Mouse (Mus musculus) midbrain, postnatal 0 days (tissue): Measurements from ENCODE around the gene Phf7. TPM values are rescaled to one million over a fixed set of nuclear protein-coding genes. Genes with fewer than 3 reads are reported as not detected.
A peak's percentile ranks its signal among the peaks of the same experiment; 100 is the strongest.

Experiments
- ATAC-seq: fragments of 200-750 bp; cut with Nextera tagmentation; 2 replicates; pipeline ENCODE4 v1.8.0; 2017; ENCODE audit warnings: moderate number of reproducible peaks, mild to moderate bottlenecking, moderate TSS enrichment, moderate library complexity; ENCODE audit not compliant: low FRiP score
- DNase-seq: peaks from one replicate; pipeline ENCODE4 v3.0.0-alpha.2; 2015; ENCODE audit warnings: low spot score
- H3K27ac ChIP-seq: fragments of 300-500 bp; sonication (generic); 2 replicates; pipeline ENCODE4 v1.5.1; 2014; ENCODE audit warnings: low read depth, mild to moderate bottlenecking, low read length, mixed read lengths
- H3K27me3 ChIP-seq: fragments of 300-500 bp; sonication (generic); 2 replicates; pipeline ENCODE4 v1.6.1; 2014; ENCODE audit warnings: low read length, control low read depth, mixed read lengths; ENCODE audit not compliant: insufficient read depth
- H3K36me3 ChIP-seq: fragments of 300-500 bp; sonication (generic); 2 replicates; pipeline ENCODE4 v1.6.1; 2014; ENCODE audit warnings: low read length, control low read depth, mixed read lengths; ENCODE audit not compliant: insufficient read depth
- H3K4me1 ChIP-seq: fragments of 300-500 bp; sonication (generic); 2 replicates; pipeline ENCODE4 v1.6.1; 2014; ENCODE audit warnings: mild to moderate bottlenecking, control low read depth, antibody characterized with exemption, low read length, mixed read lengths; ENCODE audit not compliant: insufficient read depth
- H3K4me2 ChIP-seq: fragments of 300-500 bp; sonication (generic); 2 replicates; pipeline ENCODE4 v1.6.1; 2014; ENCODE audit warnings: low read depth, mild to moderate bottlenecking, low read length, mixed read lengths; ENCODE audit not compliant: poor library complexity, severe bottlenecking
- H3K4me3 ChIP-seq: fragments of 300-500 bp; sonication (generic); 2 replicates; pipeline ENCODE4 v1.5.1; 2014; ENCODE audit warnings: low read depth, mild to moderate bottlenecking, low read length, moderate library complexity
- H3K9ac ChIP-seq: fragments of 300-500 bp; sonication (generic); replicated peaks from 2 replicates; pipeline ENCODE4 v1.6.1; 2014; ENCODE audit warnings: mild to moderate bottlenecking, low read length, moderate library complexity, mixed read lengths; ENCODE audit not compliant: poor library complexity, severe bottlenecking
- H3K9me3 ChIP-seq: fragments of 300-500 bp; sonication (generic); 2 replicates; pipeline ENCODE4 v1.6.1; 2016; ENCODE audit warnings: low read length, control low read depth
- CTCF ChIP-seq: IDR thresholded peaks from 2 replicates; pipeline ENCODE4 v1.5.1; 2016; ENCODE audit warnings: antibody characterized with exemption, mild to moderate bottlenecking
- WGBS: fragments of 180-500 bp; shearing (Covaris S2); extraction: QIAGEN DNeasy Blood & Tissue Kit; methylation state at CpG from one replicate; pipeline ENCODE4 v1.1.7; 2014; 5-methylcytosine and 5-hydroxymethylcytosine counted together
- polyA plus RNA-seq: library from polyadenylated mRNA; unstranded; fragments of >200 nt; fragmentation: Nextera tagmentation; extraction: Ambion mirVana; gene quantifications from 2 replicates; pipeline ENCODE4 v1.2.1, GENCODE M21; 2015
- total RNA-seq: library from RNA; depleted of rRNA; stranded (reverse); fragments of >200 nt; gene quantifications from 2 replicates; pipeline ENCODE4 v1.2.3, GENCODE M21; 2014

Phf7 gene
- total and polyA plus RNA-seq, 2 experiments from 2014 or later: 4.4 to 8.7 TPM

- Histone ChIP-seq H3K9ac (peak overlapping the region; percentile 92), H3K4me3 (peak overlapping the region; percentile 86), H3K4me2 (peak overlapping the region; percentile 85), H3K4me1 (peaks cover 10% of the 10 kb centered on the region), H3K27me3 (no peaks in the 10 kb centered on the region), H3K9me3 (no peaks in the 10 kb centered on the region), H3K27ac (peak overlapping the region; percentile 95), H3K36me3 (peaks cover 24% of the 10 kb centered on the region)
- ATAC-seq (0 out of 2 replicates have a peak, but pooled peaks have one; percentile 6), DNase-seq (peak; percentile 47)
- 19% methylated on average over 38 of the region's 38 CpGs for WGBS
- TF ChIP-seq CTCF: no peak
Measured at GRCm38 (mm10) chr14:31250222-31251083, 664 bp downstream of the Phf7 start.

GRCm38 (mm10) chr14:31248396-31248795 is 2.7 kb downstream of the Phf7 start:
- Histone ChIP-seq H3K4me2 (no peak overlapping the region), H3K4me3 (no peak overlapping the region), H3K9ac (no peak overlapping the region), H3K27me3 (no peaks in the 10 kb centered on the region), H3K27ac (no peak overlapping the region), H3K4me1 (peaks cover 10% of the 10 kb centered on the region), H3K9me3 (no peaks in the 10 kb centered on the region), H3K36me3 (peaks cover 6% of the 10 kb centered on the region; the same call in 1 of the 2 replicates)
- DNase-seq (no peak), ATAC-seq (no peak)
- TF ChIP-seq CTCF: no peak
- WGBS: 94% methylated on average over 6 of the region's 6 CpGs

- H3K4me2 ChIP-seq: no peak overlapping the region
- no peaks in the 10 kb centered on the region for H3K9me3 ChIP-seq
- no peak for DNase-seq
- no peak overlapping the region for H3K27ac ChIP-seq
- 93% methylated on average over 1 of the region's 1 CpGs for WGBS
- H3K36me3 ChIP-seq: no peaks in the 10 kb centered on the region
- H3K4me3 ChIP-seq: no peak overlapping the region
- no peaks in the 10 kb centered on the region for H3K27me3 ChIP-seq
- H3K9ac ChIP-seq: no peak overlapping the region
- no peak for ATAC-seq
- no peaks in the 10 kb centered on the region for H3K4me1 ChIP-seq
- no peak for TF ChIP-seq CTCF
Measured at GRCm38 (mm10) chr14:31245946-31246345, 5.2 kb downstream of the Phf7 start.

- no peak overlapping the region for H3K4me2 ChIP-seq
- ATAC-seq: no peak
- 82% methylated on average over 1 of the region's 1 CpGs for WGBS
- no peaks in the 10 kb centered on the region for H3K27me3 ChIP-seq
- no peak for DNase-seq
- no peak overlapping the region for H3K4me3 ChIP-seq
- no peaks in the 10 kb centered on the region for H3K4me1 ChIP-seq
- no peaks in the 10 kb centered on the region for H3K9me3 ChIP-seq
- no peak overlapping the region for H3K27ac ChIP-seq
- no peak for TF ChIP-seq CTCF
- H3K9ac ChIP-seq: no peak overlapping the region
- no peaks in the 10 kb centered on the region for H3K36me3 ChIP-seq
Measured at GRCm38 (mm10) chr14:31244777-31245176, 6.3 kb downstream of the Phf7 start.

GRCm38 (mm10) chr14:31240528-31240927 is 10.6 kb downstream of the Phf7 start:
- no peaks in the 10 kb centered on the region for H3K27me3 ChIP-seq
- no peak overlapping the region for H3K9ac ChIP-seq
- no peaks in the 10 kb centered on the region for H3K9me3 ChIP-seq
- TF ChIP-seq CTCF: no peak
- no peaks in the 10 kb centered on the region for H3K4me1 ChIP-seq
- 0 out of 2 replicates have a peak, but pooled peaks cover 3% of the 10 kb centered on the region for H3K36me3 ChIP-seq
- no peak overlapping the region for H3K27ac ChIP-seq
- H3K4me2 ChIP-seq: no peak overlapping the region
- H3K4me3 ChIP-seq: no peak overlapping the region
- 79% methylated on average over 3 of the region's 3 CpGs for WGBS
- ATAC-seq: no peak
- DNase-seq: no peak

- 87% methylated on average over 7 of the region's 7 CpGs for WGBS
- H3K4me3 ChIP-seq: no peak overlapping the region
- ATAC-seq: no peak
- H3K27ac ChIP-seq: no peak overlapping the region
- TF ChIP-seq CTCF: no peak
- H3K9me3 ChIP-seq: no peaks in the 10 kb centered on the region
- H3K36me3 ChIP-seq: 0 out of 2 replicates have a peak, but pooled peaks cover 3% of the 10 kb centered on the region
- no peaks in the 10 kb centered on the region for H3K4me1 ChIP-seq
- no peak overlapping the region; the same call in 1 of the 2 replicates for H3K9ac ChIP-seq
- no peak overlapping the region for H3K4me2 ChIP-seq
- H3K27me3 ChIP-seq: no peaks in the 10 kb centered on the region
- DNase-seq: no peak
Measured at GRCm38 (mm10) chr14:31237101-31237882, 13.8 kb downstream of the Phf7 start.
